Mouse (Mus musculus): ENCODE data around the gene Ifnab. TPM values are rescaled to one million over a fixed set of nuclear protein-coding genes. Genes with fewer than 3 reads are reported as not detected.

The Ifnab gene
- total RNA-seq, 2 experiments from 2014 or later: not detected

DNA sequence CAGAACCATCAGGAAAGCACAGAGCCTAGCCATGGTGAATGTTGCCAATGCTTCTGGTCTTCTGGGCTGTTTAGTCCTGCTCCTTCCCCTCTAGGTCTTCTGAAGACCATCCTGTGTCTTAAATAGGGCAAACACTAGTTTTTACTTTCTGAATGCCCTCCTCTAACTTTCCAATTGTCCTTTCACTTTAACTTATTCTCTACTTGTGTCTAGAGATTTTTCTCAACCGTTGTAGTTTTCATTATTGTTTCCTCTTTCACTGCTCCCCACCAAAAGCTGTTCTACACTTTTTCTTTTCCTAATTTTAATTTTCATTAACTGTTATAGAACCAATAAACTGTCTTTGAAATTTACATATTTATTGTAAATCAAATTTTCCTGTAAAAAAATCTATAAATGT lies 14.3 kb downstream of the Ifnab start, which contains the start of gene Ifna16:
Ifna16 (minus strand) TSS at position 101 of the 400 bp plus-strand sequence.
- no peak for DNase-seq

DNA sequence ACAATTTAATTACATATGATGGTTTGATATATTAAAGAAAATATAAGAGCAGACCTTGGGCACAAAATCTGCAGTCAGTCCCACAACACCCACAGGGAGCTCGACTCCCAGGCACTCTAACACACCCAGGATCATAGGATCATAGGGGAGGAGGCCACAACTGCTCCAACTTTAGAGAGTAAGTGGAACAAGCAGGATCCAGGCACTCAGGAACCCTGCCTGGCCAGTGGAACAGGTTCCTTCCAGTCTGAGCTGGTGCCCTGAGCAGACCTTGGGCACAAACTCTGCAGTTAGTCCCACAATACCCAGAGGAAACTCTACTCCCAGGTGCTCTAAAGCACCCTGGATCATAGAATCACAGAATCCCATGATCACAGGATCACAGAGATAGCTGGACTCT lies 35.7 kb downstream of the Ifnab start:
- no peak for DNase-seq

DNA sequence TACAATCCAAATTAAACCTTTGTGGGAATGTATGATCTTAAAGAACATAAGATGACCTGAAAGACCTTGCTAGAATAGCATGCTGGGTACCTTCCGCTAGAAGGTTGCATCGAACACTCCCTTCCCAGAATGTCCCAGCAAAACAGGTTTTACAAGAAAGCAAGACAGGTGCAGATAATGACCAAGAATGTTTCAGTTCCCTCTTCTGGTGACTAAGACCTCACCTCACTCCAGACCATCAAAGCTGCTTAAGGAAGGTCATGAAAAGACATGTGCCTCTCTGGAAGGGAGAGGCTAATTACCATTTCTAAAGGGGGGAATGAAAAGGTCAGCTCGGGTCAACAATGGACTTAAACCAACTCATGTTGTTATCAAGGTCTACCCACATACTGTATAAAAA lies 37.5 kb downstream of the Ifnab start:
- no peak for DNase-seq

DNA sequence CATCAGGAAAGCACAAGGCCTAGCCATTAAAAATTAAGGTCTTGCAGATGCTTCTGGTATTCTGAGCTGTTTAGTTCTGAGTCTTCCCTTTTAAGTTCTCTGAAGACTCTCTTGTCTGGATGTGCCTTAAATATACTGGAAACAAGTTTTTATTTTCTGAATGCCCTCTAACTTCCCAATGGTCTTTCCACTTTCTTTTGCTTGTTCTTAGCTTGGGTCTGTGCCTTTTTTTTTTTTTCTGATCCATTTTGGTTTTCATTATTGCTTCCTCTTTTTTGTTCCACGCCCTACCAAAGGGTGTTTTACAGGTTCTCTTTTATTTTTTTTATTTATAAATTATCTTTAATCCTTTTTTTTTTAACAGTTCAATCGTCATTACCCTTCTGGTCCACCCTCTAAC lies 46.8 kb downstream of the Ifnab start, which contains the start of gene Ifna13:
Ifna13 (minus strand) TSS at position 101 of the 400 bp plus-strand sequence.
- no peak for DNase-seq

DNA sequence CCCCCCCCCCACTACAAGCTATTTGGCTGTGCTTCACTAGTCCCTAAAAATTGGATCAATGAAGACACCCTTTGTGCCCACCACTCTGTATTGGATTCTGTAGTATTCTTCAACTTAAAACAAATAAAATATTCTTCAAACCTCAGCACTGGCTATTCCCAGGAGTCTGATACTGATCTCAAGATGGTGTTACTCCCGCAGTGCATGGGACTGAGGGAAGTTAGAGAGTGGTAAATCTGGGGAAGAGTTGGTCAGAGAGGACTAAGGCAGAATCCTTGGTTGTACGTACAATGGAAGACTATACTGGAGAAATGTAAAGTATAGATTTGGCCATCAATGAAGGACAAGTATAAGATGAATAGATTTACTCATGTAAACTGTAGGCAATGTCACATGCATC lies 48.6 kb downstream of the Ifnab start:
- no peak for DNase-seq

DNA sequence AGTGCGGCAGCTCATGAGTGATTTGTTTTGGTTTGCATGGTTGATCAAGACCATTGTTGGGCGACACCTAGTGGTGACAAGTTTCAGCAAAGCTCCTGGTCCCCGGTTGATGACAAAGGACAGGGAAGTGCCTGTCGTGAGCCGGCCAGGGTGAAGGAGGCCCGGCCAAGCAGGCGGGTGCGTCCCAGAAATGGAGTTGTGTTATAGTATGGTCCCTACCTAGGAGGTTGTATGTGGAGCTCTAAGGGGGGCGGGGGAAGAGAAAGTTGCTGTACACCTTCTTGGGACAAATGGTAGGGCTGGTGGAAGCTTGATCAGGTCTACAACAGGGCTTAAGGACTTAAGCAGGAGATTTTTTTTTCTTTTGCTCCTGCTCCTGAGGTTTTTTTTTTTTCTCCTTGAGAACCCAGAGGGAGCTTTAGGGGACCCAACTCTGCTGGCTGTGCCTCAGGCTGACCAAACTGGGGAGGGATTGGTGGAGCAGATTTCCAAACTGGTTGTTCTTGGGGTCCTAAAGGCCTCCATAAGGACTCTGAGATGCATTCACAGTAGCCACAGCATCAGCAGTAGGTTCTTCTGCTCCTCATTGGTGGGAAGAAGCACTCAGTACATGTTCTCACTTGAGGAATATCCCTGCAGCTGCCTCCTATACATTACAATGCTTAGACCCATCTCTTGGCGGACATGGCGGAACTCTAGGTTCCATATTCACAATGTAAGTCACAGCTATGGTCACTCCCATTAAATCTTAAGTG lies 49.9 kb downstream of the Ifnab start:
- DNase-seq: peak; percentile 99

DNA sequence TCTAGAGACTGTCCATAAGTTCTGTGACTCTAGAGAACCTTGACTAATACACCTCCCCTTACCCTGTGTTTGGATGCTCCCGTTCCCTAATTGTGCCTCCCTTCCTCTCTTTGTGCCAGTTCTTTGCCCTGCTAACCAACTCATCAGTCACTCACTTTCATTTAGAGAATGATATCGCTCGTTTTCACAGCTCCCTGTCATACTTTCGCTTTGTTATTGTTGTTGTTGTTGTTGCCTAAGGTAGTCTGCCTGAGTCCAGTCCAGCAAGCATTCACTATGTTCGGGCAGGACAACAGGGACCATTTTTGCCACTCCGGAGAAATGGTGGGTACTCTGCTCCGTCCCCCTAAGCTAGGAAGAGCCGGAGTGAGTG lies 50.5 kb downstream of the Ifnab start:
- DNase-seq: no peak

Other genes starting within 250 kb of the Ifnab start
- gene Ifnb1, start 168.6 kb downstream of the Ifnab start, total RNA-seq (2021): not detected
- not detected for gene Ifna15, start 133.1 kb downstream of the Ifnab start, total RNA-seq (2021)
- gene Ifna14, start 119.6 kb downstream of the Ifnab start, total RNA-seq (2021): not detected
- not detected for gene Ifna9, start 99.0 kb downstream of the Ifnab start, total RNA-seq (2021)
- not detected for gene Ifna12, start 88.0 kb downstream of the Ifnab start, total RNA-seq (2021)
- gene C87499, start 56.9 kb downstream of the Ifnab start, total RNA-seq (2021): not detected
- gene Ifna13, start 46.9 kb downstream of the Ifnab start, total RNA-seq (2021): not detected
- not detected for gene Ifna16, start 14.4 kb downstream of the Ifnab start, total RNA-seq (2021)
- gene Ifna2, start 7.4 kb downstream of the Ifnab start, total RNA-seq (2021): not detected
- under 1 TPM; 0.36 to 0.52 TPM for gene Gm26566, start 30.4 kb upstream of the Ifnab start, total RNA-seq (2021)
- 10 to 100 TPM; 89.6 to 91.9 TPM for gene Klhl9, start 31.1 kb upstream of the Ifnab start, total RNA-seq (2021)
- gene Gm13271, start 63.5 kb upstream of the Ifnab start, total RNA-seq (2021): not detected
- not detected for gene Gm13283, start 68.8 kb upstream of the Ifnab start, total RNA-seq (2021)
- gene Gm13290, start 82.5 kb upstream of the Ifnab start, total RNA-seq (2021): not detected
- not detected for gene Gm13289, start 85.6 kb upstream of the Ifnab start, total RNA-seq (2021)
- not detected for gene Gm13272, start 88.5 kb upstream of the Ifnab start, total RNA-seq (2021)
- under 1 TPM in 1 of 2 experiments, not detected in 1; 0.23 TPM for gene Ifnz, start 90.8 kb upstream of the Ifnab start, total RNA-seq (2021)
- not detected for gene Gm13276, start 94.3 kb upstream of the Ifnab start, total RNA-seq (2021)
- gene Gm13277, start 97.3 kb upstream of the Ifnab start, total RNA-seq (2021): not detected
- gene Gm13278, start 100.2 kb upstream of the Ifnab start, total RNA-seq (2021): not detected
- gene Gm13275, start 103.1 kb upstream of the Ifnab start, total RNA-seq (2021): not detected
- gene Gm13279, start 106.0 kb upstream of the Ifnab start, total RNA-seq (2021): not detected
- under 1 TPM in 1 of 2 experiments, not detected in 1; 0.31 TPM for gene Gm13285, start 108.3 kb upstream of the Ifnab start, total RNA-seq (2021)
- gene Gm13287, start 111.9 kb upstream of the Ifnab start, total RNA-seq (2021): not detected
- under 1 TPM in 1 of 2 experiments, not detected in 1; 0.14 TPM for gene Gm13288, start 114.2 kb upstream of the Ifnab start, total RNA-seq (2021)
- gene Ifna7, start 124.9 kb upstream of the Ifnab start, total RNA-seq (2021): not detected
- gene Ifna11, start 128.6 kb upstream of the Ifnab start, total RNA-seq (2021): not detected
- gene Ifna6, start 136.1 kb upstream of the Ifnab start, total RNA-seq (2021): not detected
- not detected for gene Ifna5, start 144.2 kb upstream of the Ifnab start, total RNA-seq (2021)
- gene Ifna4, start 150.5 kb upstream of the Ifnab start, total RNA-seq (2021): not detected
- not detected for gene Ifna1, start 158.7 kb upstream of the Ifnab start, total RNA-seq (2021)
- not detected for gene Ifne, start 188.8 kb upstream of the Ifnab start, total RNA-seq (2021)

All from heart, postnatal 4 days (tissue).